In the genomic region with DNA sequence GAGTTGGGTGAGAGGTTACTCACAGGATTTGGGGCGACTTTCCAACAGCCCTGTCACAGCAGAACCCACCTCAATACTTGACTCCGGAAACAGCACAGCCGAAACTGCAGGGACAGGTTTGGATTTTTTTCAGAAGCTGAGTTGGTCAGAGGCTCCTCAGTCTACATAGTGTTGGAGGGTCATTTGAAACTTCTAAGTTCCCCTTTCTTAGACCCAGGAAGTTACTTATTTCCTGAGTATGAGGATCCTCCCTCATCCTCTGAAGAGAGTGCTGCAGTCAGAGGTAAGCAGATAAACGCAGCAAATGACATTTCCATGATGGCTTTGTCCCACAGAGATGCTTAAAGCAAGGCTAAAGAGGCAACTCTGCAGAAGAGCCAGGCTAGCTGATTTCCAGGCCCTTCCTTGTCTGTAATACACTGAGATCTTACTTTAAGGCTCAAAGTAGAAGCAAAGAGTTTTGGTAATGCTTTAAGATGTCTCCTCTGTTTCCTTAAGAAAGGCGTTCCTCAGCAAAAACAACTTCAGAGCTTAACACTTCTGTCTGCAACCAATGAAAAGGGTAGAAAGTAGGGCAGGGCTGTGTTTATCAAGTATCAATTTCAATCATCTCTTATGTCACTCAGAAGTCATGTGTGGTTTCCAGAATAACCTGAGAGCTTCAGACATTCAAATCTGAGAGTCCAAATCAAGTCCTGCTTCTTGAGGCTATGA, we compare ENCODE assay signal across 16 mouse cellular contexts. TPM values are rescaled to one million over a fixed set of nuclear protein-coding genes. Genes with fewer than 3 reads are reported as not detected.
DNase-seq lines count a peak whose midpoint lies in the region; ATAC-seq and TF ChIP-seq lines count a peak whose summit lies in the region.
"Had no signal": no experiment of that assay in that cellular context is flagged by ENCODE, and none has a peak within 500 bp of the region (broad histone marks: within the 10 kb centered on the region; RNA-seq: fewer than 3 reads in every experiment).

No protein-coding gene starts in this region.

- TF ChIP-seq CTCF in gastrocnemius, adult 2 months (IDR thresholded peaks at IDR 0.05): no peak
- TF ChIP-seq CTCF in bone marrow macrophage, adult 2 months (IDR thresholded peaks at IDR 0.05; ENCODE audit: low read depth, low read length): no peak
- no peak for TF ChIP-seq CTCF in forebrain, postnatal 0 days (IDR thresholded peaks at IDR 0.05; ENCODE audit: low read depth)

- no peaks in the 10 kb centered on the region for H3K9me3 ChIP-seq in forebrain, postnatal 0 days (ENCODE audit: low read length)
- H3K9me3 ChIP-seq: embryonic facial prominence, embryonic 12.5 days; forebrain, embryonic 13.5 days; liver, embryonic 13.5 days had no signal

- no peak for TF ChIP-seq POLR2A in bone marrow macrophage, adult 2 months (IDR thresholded peaks at IDR 0.05; ENCODE audit: borderline replicate concordance, low read depth, low read length)

- H3K4me1 ChIP-seq in bone marrow macrophage, adult 2 months (ENCODE audit: control insufficient read depth, insufficient read depth, low read length): peaks cover 56% of the 10 kb centered on the region
- no peaks in the 10 kb centered on the region for H3K4me1 ChIP-seq in forebrain, postnatal 0 days (ENCODE audit: insufficient read depth)
- H3K4me1 ChIP-seq: embryonic facial prominence, embryonic 12.5 days; forebrain, embryonic 13.5 days; liver, embryonic 13.5 days had no signal

- H3K36me3 ChIP-seq in forebrain, postnatal 0 days (ENCODE audit: insufficient read depth): no peaks in the 10 kb centered on the region
- H3K36me3 ChIP-seq: embryonic facial prominence, embryonic 12.5 days; liver, embryonic 13.5 days had no signal

- peak overlapping the region; percentile 72 for H3K4me3 ChIP-seq in gastrocnemius, adult 2 months
- H3K4me3 ChIP-seq in bone marrow macrophage, adult 2 months (ENCODE audit: insufficient read depth, low read length): peak overlapping the region; percentile 67
- no peak overlapping the region for H3K4me3 ChIP-seq in forebrain, postnatal 0 days (ENCODE audit: low read depth, low read length)
- H3K4me3 ChIP-seq: embryonic facial prominence, embryonic 12.5 days; forebrain, embryonic 13.5 days; liver, embryonic 13.5 days had no signal

- no peak overlapping the region for H3K9ac ChIP-seq in forebrain, postnatal 0 days
- H3K9ac ChIP-seq: embryonic facial prominence, embryonic 12.5 days; forebrain, embryonic 13.5 days; liver, embryonic 13.5 days had no signal

- H3K27ac ChIP-seq in gastrocnemius, adult 2 months: peak overlapping the region; percentile 92
- H3K27ac ChIP-seq in bone marrow macrophage, adult 2 months (ENCODE audit: insufficient read depth, low read depth, low read length): peak overlapping the region; percentile 91
- H3K27ac ChIP-seq in forebrain, postnatal 0 days (ENCODE audit: low read depth, low read length): no peak overlapping the region
- H3K27ac ChIP-seq: embryonic facial prominence, embryonic 12.5 days; forebrain, embryonic 13.5 days; liver, embryonic 13.5 days had no signal

- intact Hi-C loops in gastrocnemius, adult 2 months (cut with DNase I): no loop called here
- intact Hi-C loops in left cerebral cortex, postnatal 36 days (cut with DNase I): no loop called here

- DNase-seq in gastrocnemius, adult 2 months: no peak
- DNase-seq in gastrocnemius, postnatal 4 days (ENCODE audit: low spot score in 2 of 2): no peak
- peak; percentile 92 for DNase-seq in A20 (ENCODE audit: low read depth, low spot score)
- DNase-seq in forebrain, postnatal 0 days: no peak
- no peak for DNase-seq in frontal cortex, postnatal 36 days (ENCODE audit: low spot score in 2 of 2)
- no peak for DNase-seq in left cerebral cortex, postnatal 36 days (ENCODE audit: low spot score in 2 of 2)
- DNase-seq: cerebellum, adult 8-10 months; gastrocnemius, postnatal 36 days; kidney, postnatal 25 days; liver, embryonic 13.5 days; right cerebral cortex, adult 18-20 months had no signal

- no peaks in the 10 kb centered on the region for H3K27me3 ChIP-seq in forebrain, postnatal 0 days (ENCODE audit: insufficient read depth, low read length)
- H3K27me3 ChIP-seq: embryonic facial prominence, embryonic 12.5 days; forebrain, embryonic 13.5 days; liver, embryonic 13.5 days had no signal

- WGBS in forebrain, postnatal 0 days: 79% methylated on average over 5 of the region's 5 CpGs

- H3K4me2 ChIP-seq in forebrain, postnatal 0 days (ENCODE audit: low read depth): no peak overlapping the region
- H3K4me2 ChIP-seq: embryonic facial prominence, embryonic 12.5 days; forebrain, embryonic 13.5 days; liver, embryonic 13.5 days had no signal

- ATAC-seq in monocyte, adult 5-6 weeks (replicated peaks; ENCODE audit: insufficient number of reproducible peaks, low FRiP score, low TSS enrichment, poor library complexity, severe bottlenecking): peak; percentile 66
- ATAC-seq in forebrain, postnatal 0 days: no peak
- ATAC-seq: forebrain, embryonic 13.5 days had no signal

RNA-seq across cellular contexts. Expression of a gene that starts 57.9 kb away (rescaled TPM):
- not detected for total RNA-seq in gastrocnemius, adult 2 months (2021)
- 1 to 10 TPM in 1 of 2 experiments, under 1 TPM in 1; 0.34 to 1.6 TPM for total RNA-seq in gastrocnemius, postnatal 4 days (2021)
- polyA plus RNA-seq in bone marrow macrophage, adult 2 months (2012; ENCODE audit: insufficient read depth, insufficient read length, missing spikeins): 4.6 TPM in 2 replicates
- 1.2 TPM in 1 of 3 replicates, not detected in the others for total RNA-seq in monocyte, adult 5-6 weeks (2017)
- total RNA-seq in forebrain, postnatal 0 days (2014; rRNA removed): 0.76 and 0.77 TPM in 2 replicates
- 0.19 and 0.59 TPM in 2 replicates for polyA plus RNA-seq in forebrain, postnatal 0 days (2015; fragmentation: Nextera tagmentation; extraction: Ambion mirVana)
- not detected for total RNA-seq in left cerebral cortex, postnatal 36 days (2021)
- total RNA-seq: gastrocnemius, postnatal 36 days; megakaryocyte-erythroid progenitor cell, adult 5-6 weeks had no signal
